ENCODE assay signal across 12 mouse cellular contexts in the genomic region with DNA sequence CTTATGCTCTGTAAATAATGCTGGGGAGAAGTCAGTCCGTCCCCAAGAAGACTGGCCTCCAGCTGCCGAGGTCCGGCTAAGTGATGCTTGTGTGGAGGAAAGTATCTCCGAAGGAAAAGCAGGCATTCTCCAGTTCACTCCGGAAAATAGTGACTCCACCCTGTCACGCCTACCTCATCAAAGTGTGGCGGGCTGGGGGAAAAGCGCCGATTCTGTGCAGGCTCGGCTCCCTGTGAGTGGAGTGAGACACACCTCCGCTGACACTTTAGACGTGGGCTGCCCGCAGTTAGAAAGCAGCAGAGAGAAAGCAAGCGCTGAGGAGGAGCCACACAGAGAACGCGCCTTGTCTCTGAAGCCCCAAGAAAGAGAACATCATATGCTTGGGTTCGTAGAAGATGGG.
"Had no signal": no experiment of that assay in that cellular context is flagged by ENCODE, and none has a peak within 500 bp of the region (broad histone marks: within the 10 kb centered on the region; RNA-seq: fewer than 3 reads in every experiment).

No protein-coding gene starts in this region.

- H3K4me3 ChIP-seq: liver, embryonic 13.5 days; neural tube, embryonic 12.5 days; neural tube, embryonic 15.5 days had no signal

- H3K27me3 ChIP-seq: liver, embryonic 13.5 days; neural tube, embryonic 12.5 days; neural tube, embryonic 15.5 days had no signal

- DNase-seq: kidney, adult 2 months; kidney, postnatal 36 days; liver, embryonic 13.5 days; lung, adult 2 months; lung, postnatal 14 days; lung, postnatal 4 days; midbrain, embryonic 14.5 days; thymus, adult 18-20 months; thymus, postnatal 36 days had no signal

- H3K27ac ChIP-seq: kidney, postnatal 0 days; liver, embryonic 13.5 days; neural tube, embryonic 12.5 days; neural tube, embryonic 15.5 days had no signal

- H3K4me1 ChIP-seq: liver, embryonic 13.5 days; neural tube, embryonic 15.5 days had no signal
